Mouse (Mus musculus): Measurements from ENCODE around the gene Mcpt9.
"Not testable (repeated sequence)": the region's sequence is repeated elsewhere in the genome, so short reads cannot be mapped to it uniquely, and the experiment has no call there.

GRCm38 (mm10) chr14:56017671-56018070, 12.6 kb downstream of the Mcpt9 start, which contains the start of gene Mcpt1:
- not testable (repeated sequence) for TF ChIP-seq ZNF384 (IDR thresholded peaks at IDR 0.05; ENCODE audit: low read depth, low read length); CTCF (IDR thresholded peaks at IDR 0.05 in 2 of 3, conservative IDR thresholded peaks at IDR 0.05 in 1 of 3; ENCODE audit: control insufficient read depth in 1 of 3, insufficient read depth in 1 of 3, low read depth in 2 of 3, low read length in 3 of 3, poor library complexity in 1 of 3, severe bottlenecking in 1 of 3); POLR2AphosphoS5 (IDR thresholded peaks at IDR 0.05; ENCODE audit: borderline replicate concordance, low read depth, low read length); SIN3A (IDR thresholded peaks at IDR 0.05; ENCODE audit: low read length); POLR2A (IDR thresholded peaks at IDR 0.05; ENCODE audit: control insufficient read depth in 1 of 2, insufficient read depth in 1 of 2, low read depth in 1 of 2, low read length in 2 of 2, poor library complexity in 1 of 2); ZKSCAN1 (IDR thresholded peaks at IDR 0.05; ENCODE audit: low read depth, low read length)

All from MEL (cell line).